ENCODE assay signal across 13 mouse cellular contexts in the genomic region with DNA sequence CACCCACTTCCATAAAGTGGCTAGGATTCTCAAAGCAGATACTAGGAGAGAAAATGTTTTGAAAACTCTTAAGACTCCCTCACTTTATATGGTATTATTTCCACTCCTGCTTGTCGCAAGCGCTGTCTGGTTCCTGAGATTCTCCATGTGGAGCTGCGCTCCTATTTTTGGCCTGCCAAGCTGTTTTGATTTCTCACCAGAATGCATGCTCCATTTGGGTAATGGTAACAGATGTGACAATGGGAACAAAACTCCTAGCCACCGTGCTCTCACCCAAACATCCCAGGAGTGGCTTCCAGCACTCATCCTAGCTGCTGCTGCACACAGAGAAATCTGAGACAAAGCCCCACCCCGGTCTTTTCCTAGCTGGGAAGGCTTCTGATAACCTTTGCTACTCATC.
DNase-seq lines count a peak whose midpoint lies in the region; ATAC-seq lines count a peak whose summit lies in the region.
"Had no signal": no experiment of that assay in that cellular context is flagged by ENCODE, and none has a peak within 500 bp of the region (broad histone marks: within the 10 kb centered on the region; RNA-seq: fewer than 3 reads in every experiment).

No protein-coding gene starts in this region.

- no peak for ATAC-seq in activated CD4-positive, CD25-positive, alpha-beta regulatory T cell, adult 4 months
- ATAC-seq: inflammation-experienced regulatory T-cells, adult 6 months; lung, postnatal 0 days had no signal

- DNase-seq in brain, adult 2 months (ENCODE audit: low read depth, low spot score): peak; percentile 86
- DNase-seq in frontal cortex, adult 2 months (ENCODE audit: extremely low spot score in 1 of 2, low spot score in 1 of 2): peak; percentile 55 to 80
- DNase-seq in layer of hippocampus, postnatal 10 days (ENCODE audit: low spot score in 2 of 2): peak; percentile 26 to 45
- peak; percentile 61 to 65 for DNase-seq in left cerebral cortex, postnatal 36 days (ENCODE audit: low spot score in 2 of 2)
- no peak for DNase-seq in gastrocnemius, postnatal 4 days (ENCODE audit: low spot score in 2 of 2)
- DNase-seq in spleen, adult 18-20 months: no peak
- DNase-seq: heart, adult 2 months; heart, postnatal 14 days; kidney, postnatal 25 days; thymus, postnatal 4 days had no signal

- intact Hi-C loops in left cerebral cortex, postnatal 36 days (cut with DNase I): no loop called here

Comparison
In these comparisons a context has a peak if more than half of its experiments do, and no peak if none do; other contexts are left out.
1. DNase-seq: peak in brain, adult 2 months (single experiment), frontal cortex, adult 2 months (2 of 2), layer of hippocampus, postnatal 10 days (2 of 2) and left cerebral cortex, postnatal 36 days (2 of 2); none in gastrocnemius, postnatal 4 days (0 of 2) and spleen, adult 18-20 months (0 of 2).